Mouse (Mus musculus): ENCODE measurements at regions not wholly inside any gene's neighbourhood (a gene's known extent, or its start where the extent isn't known, plus 50 kb on each side); places are given as distances from the start of the nearest gene placed in this dataset.
A peak's percentile ranks its signal among the peaks of the same experiment; 100 is the strongest.

GRCm38 (mm10) chr13:60237091-60237490, 59.9 kb upstream of the Gas1 start:
- no peak for DNase-seq (ENCODE audit: low spot score)

GRCm38 (mm10) chr13:60242447-60243109, 65.4 kb upstream of the Gas1 start:
- peak; percentile 21 for DNase-seq (ENCODE audit: low spot score)

- DNase-seq (ENCODE audit: low spot score), result no peak
Measured at GRCm38 (mm10) chr13:60243110-60243481, 65.9 kb upstream of the Gas1 start.

- DNase-seq (ENCODE audit: low spot score), result no peak
Measured at GRCm38 (mm10) chr13:60255162-60255561, 78.0 kb upstream of the Gas1 start.

GRCm38 (mm10) chr13:60255715-60256114, 78.5 kb upstream of the Gas1 start:
- DNase-seq (ENCODE audit: low spot score), result no peak

- no peak for DNase-seq (ENCODE audit: low spot score)
Measured at GRCm38 (mm10) chr13:60256997-60257396, 79.8 kb upstream of the Gas1 start.

GRCm38 (mm10) chr13:60257878-60258277, 80.7 kb upstream of the Gas1 start:
- DNase-seq (ENCODE audit: low spot score), result no peak

GRCm38 (mm10) chr13:60262449-60263028, 85.4 kb upstream of the Gas1 start:
- DNase-seq (ENCODE audit: low spot score), result no peak

GRCm38 (mm10) chr13:60264504-60264903, 87.3 kb upstream of the Gas1 start:
- DNase-seq (ENCODE audit: low spot score), result no peak

GRCm38 (mm10) chr13:60267557-60267956, 90.4 kb upstream of the Gas1 start:
- DNase-seq (ENCODE audit: low spot score), result no peak

- DNase-seq (ENCODE audit: low spot score), result no peak
Measured at GRCm38 (mm10) chr13:60268256-60268655, 91.1 kb upstream of the Gas1 start.

- DNase-seq (ENCODE audit: low spot score), result no peak
Measured at GRCm38 (mm10) chr13:60269406-60269841, 92.3 kb upstream of the Gas1 start.

GRCm38 (mm10) chr13:60270526-60270925, 93.4 kb upstream of the Gas1 start:
- no peak for DNase-seq (ENCODE audit: low spot score)

- no peak for DNase-seq (ENCODE audit: low spot score)
Measured at GRCm38 (mm10) chr13:60273331-60273730, 96.2 kb upstream of the Gas1 start.

GRCm38 (mm10) chr13:60282543-60283251, 105.5 kb upstream of the Gas1 start:
- DNase-seq (ENCODE audit: low spot score), result no peak

GRCm38 (mm10) chr13:60286525-60287224, 109.5 kb upstream of the Gas1 start:
- no peak for DNase-seq (ENCODE audit: low spot score)

GRCm38 (mm10) chr13:60289650-60290049, 112.5 kb upstream of the Gas1 start:
- DNase-seq (ENCODE audit: low spot score), result no peak

GRCm38 (mm10) chr13:60290820-60291219, 113.7 kb upstream of the Gas1 start:
- no peak for DNase-seq (ENCODE audit: low spot score)

GRCm38 (mm10) chr13:60291344-60291743, 114.2 kb upstream of the Gas1 start:
- no peak for DNase-seq (ENCODE audit: low spot score)

GRCm38 (mm10) chr13:60296201-60296895, 119.2 kb upstream of the Gas1 start:
- DNase-seq (ENCODE audit: low spot score), result no peak

GRCm38 (mm10) chr13:60296896-60297275, 119.7 kb upstream of the Gas1 start:
- DNase-seq (ENCODE audit: low spot score), result no peak

GRCm38 (mm10) chr13:60298575-60298974, 121.4 kb upstream of the Gas1 start:
- DNase-seq (ENCODE audit: low spot score), result no peak
